Mouse (Mus musculus) natural killer cell, adult 2 months (primary cell): ENCODE measurements around the gene Arhgap45.

ENCODE experiments used
- DNase-seq, 2 experiments: peaks; one replicate each; pipeline ENCODE4 v3.0.0; 2022; ENCODE audit warnings: low spot score in 2 of 2

Gene Arhgap45

DNA sequence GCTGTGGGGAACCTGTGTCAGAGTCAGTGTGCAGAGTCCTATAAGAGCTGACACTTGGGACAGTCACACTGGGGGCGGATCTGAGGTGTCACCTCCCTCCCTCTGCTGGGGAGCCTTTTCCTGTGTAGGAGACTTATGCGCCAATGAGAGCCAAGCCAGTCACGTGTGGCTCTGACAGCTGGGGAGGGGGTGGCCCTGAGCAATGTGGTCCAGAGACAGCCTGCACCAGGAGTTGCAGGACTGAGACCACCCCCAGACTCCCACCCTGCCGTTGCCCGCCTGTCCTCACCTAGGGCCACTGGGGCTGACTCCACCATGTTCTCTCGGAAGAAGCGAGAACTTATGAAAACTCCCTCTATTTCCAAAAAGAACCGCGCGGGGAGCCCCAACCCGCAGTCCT, at the start of gene Arhgap45:
Gene Arhgap45 (plus strand): TSS at position 143 of the 400 bp plus-strand sequence.
- DNase-seq: peak; percentile 89 to 92

DNA sequence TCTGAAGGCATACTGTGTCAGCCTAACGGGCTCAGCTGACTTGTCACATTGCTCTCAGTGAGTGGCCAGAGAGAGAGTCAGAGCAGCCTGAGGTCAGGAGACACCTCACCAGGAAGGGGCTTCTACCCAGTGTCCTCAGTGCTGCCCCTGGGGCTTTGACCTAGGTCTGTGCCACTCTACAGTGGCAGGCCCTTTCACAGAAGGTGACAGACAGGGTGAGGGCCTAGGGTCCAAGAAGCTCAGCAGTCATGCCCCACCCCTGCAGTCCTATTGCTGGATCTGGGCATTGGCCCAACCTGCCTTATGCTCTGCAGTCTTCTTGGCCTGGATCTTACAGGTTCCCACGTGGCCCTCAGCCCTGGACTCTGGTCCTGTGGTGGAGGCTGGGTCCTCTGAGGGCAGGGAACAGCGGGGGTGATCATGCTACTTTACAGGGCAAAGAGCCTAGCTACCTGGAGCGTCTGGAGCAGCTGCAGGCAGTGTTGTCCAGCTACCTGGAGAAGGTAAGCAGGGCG, 49.5 kb upstream of the Arhgap45 start:
- no peak for DNase-seq

DNA sequence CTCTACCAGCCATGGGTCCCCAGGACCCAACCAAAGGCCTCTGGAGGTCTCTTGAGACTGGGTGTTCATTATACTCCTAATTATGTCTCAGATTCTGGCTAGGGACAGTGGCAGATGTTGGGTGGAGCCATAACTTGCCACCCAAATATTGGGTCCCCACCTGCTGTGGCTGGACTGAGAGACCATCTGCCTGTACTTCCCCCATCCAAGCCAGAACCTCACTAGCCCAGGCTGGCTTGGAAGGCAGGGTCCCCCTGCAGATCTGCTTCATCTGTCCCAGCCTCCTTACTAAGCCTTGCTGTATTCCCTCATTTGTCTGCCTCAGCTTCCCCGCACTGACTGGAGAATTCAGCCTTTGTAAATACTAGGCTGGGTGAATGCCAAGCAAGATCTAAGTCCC, 48.3 kb upstream of the Arhgap45 start:
- DNase-seq: no peak

DNA sequence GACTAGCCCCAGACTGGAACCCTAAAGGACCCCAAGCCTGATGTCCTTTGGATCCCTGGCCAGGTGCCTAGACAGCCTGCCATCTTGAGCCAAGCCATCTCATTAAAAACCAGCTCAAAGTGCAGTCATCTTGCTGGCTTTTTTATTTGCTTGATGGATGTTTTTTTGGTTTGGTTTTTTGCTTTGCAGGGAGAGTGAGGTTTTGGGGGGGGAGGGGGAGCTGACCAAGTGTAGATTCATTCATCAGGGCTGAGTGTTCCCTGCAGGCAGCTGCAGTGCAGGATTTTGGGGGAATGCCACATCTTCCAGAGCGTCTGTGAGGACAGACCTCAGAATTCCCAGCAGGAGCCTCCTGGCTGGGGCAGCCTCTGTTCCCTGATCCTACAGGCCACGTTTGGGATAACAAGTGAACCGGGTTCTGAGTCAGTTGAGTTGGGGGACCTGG, 47.3 kb upstream of the Arhgap45 start:
- DNase-seq: no peak

DNA sequence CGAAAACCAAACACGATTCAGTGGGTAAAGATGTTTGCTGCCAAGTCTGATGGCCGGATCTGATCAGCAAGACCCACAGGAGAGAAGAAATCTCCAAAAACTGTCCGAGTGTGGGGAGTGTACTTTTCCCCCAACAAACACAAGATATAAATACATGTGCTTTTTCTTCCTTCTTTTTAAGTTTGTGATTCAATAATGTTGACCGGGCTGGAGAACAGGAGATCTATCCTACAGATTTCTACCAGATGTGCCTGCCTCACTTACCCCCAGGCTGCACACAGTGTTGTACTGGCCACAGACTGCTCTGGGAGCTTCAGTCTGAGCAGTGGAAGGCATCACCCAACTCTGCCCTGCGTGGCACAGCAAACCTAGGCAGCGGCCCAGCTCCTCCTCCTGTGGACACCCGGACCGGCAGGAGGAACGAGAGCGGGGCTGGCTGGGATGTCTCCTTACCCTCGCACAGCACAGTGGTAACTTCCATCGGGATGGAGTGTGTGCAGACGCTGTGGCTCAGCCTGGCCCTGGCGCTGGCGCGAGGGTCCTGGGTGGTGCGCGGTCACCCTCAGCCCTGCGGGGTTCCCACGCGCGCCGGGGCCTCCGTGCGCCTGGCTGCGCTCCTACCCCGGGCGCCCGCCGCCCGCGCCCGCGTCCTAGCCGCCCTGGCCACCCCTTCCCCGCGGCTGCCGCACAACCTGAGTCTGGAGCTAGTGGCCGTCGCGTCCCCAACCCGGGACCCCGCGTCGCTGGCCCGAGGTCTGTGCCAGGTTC, 45.9 kb upstream of the Arhgap45 start, which contains the start of gene Grin3b:
Gene Grin3b (plus strand): TSS at position 301 of the 768 bp plus-strand sequence.
- DNase-seq: no peak

DNA sequence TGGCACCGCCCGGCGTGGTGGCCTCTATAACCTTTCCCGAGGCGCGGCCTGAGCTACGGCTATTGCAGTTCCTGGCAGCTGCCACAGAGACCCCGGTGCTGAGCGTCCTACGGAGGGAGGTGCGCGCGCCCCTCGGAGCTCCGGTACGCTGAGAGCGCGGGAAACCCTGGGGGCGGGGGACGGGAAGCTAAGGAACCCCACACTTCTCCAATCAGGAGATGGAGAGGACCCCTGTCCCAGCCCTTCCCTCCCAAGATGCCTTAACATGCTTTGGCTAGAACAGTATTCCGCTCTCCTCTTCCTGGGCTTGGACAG, 45.3 kb upstream of the Arhgap45 start:
- no peak for DNase-seq

DNA sequence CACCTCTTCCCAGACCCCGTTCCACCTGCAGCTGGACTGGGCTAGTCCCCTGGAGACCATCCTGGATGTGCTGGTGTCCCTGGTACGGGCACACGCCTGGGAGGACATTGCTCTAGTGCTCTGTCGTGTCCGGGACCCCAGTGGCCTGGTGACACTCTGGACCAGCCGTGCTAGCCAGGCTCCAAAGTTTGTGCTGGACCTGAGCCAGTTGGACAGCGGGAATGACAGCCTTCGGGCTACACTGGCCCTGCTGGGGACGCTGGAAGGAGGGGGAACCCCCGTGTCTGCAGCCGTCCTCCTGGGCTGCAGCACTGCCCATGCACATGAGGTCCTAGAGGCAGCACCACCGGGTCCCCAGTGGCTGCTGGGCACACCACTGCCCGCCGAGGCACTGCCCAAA, 43.6 kb upstream of the Arhgap45 start:
- no peak for DNase-seq

DNA sequence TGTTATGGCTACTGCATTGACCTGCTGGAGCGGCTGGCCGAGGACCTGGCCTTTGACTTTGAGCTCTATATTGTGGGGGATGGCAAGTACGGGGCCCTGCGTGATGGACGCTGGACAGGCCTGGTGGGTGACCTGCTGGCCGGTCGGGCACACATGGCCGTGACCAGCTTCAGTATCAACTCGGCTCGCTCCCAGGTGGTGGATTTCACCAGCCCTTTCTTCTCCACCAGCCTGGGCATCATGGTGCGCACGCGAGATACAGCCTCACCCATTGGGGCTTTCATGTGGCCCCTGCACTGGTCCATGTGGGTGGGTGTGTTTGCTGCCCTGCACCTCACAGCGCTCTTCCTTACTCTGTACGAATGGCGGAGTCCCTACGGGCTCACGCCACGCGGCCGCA, 42.4 kb upstream of the Arhgap45 start:
- DNase-seq: no peak

DNA sequence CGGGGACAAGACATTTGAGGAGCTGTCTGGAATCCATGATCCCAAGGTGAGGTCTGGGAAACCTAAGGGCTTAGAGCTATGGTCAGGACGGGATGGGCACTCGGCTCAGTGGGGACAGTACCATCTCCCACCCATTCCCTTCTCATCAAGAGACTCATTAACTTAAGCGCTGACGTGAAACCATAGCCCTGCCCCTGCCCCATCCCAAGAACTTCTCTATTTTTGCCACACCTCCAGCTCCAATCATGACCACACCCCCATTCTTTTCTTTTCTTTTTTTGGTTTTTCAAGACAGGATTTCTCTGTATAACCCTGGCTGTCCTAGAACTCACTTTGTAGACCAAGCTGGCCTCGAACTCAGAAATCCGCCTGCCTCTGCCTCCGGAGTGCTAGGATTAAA, 41.8 kb upstream of the Arhgap45 start:
- DNase-seq: no peak

DNA sequence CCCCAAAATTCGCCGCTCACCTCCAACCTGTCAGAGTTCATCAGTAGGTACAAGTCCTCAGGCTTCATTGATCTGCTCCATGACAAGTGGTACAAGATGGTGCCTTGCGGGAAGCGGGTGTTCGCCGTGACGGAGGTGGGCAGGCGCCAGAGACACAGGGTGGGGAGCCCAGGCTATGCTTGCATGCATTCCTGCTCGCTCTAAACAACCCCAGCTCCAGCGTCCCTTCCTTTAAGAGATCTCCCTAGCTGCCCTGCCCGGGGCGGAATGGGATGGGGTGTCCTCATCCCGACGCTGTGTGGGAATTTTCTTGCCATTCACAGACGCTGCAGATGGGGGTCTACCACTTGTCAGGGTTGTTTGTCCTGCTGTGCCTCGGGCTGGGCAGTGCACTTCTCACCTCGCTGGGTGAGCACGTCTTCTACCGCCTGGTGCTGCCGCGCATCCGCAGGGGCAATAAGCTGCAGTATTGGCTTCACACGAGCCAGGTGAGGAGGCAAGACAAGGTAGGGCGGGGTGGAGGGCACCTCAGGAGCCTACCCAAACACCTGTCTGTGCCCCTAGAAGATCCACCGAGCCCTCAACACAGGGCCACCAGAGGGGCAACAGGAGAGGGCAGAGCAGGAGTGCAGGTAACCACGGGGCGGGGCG, 40.3 kb upstream of the Arhgap45 start:
- no peak for DNase-seq

DNA sequence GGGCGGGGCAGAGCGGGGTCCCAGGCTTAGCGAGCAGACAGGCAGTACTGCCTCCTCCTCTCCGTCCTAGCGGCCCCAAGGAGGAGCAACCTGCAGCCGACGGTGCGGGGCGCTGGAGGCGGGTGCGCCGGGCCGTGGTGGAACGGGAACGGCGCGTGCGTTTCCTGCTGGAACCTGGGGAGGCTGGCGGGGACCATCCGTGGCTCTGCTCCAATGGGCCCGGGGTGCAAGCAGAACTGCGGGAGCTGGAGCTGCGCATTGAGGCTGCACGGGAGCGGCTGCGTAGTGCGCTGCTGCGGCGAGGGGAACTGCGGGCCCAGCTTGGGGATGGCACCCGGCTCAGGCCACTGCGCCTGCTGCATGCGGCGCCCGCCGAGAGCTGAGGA, 39.7 kb upstream of the Arhgap45 start:
- no peak for DNase-seq

DNA sequence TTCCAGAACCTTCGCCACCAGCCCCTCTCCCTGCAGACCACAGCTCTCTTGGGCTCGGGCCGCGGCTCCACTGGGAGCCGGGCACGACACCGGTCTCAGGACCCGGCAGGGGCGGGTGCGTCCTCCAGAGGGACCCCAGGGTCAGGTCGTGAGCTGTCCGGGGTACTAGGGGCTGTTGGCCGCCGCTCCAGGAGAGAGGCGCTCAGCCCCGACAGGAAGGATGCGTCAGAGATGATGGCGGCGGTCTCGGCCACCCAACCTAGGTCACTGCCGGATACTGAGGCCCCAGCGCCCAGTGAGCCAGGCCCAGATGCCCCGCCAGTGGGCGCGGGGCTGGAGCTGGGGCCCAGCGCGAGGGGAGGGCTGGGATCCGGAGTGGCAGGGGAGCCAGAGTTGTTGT, 39.1 kb upstream of the Arhgap45 start:
- DNase-seq: no peak

DNA sequence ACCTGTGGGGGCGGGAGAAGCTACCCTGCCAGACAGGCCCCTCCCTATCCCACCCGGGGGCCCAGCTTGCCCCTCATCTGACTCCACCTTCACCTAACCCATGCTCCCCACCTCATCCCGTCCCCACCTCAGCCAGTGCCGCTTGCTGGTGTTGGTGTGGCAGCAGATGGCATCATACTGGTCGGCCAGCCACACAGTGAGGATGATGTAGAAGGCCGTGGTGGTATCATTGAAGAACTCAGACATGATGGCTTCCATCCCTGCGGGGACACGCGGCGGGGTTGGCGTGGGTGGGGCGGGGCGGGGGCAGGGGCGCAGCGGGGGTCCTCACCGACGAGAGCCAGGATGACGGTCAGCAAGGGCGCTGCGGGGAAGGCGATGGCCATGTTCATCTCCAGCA, 38.4 kb upstream of the Arhgap45 start:
- no peak for DNase-seq

DNA sequence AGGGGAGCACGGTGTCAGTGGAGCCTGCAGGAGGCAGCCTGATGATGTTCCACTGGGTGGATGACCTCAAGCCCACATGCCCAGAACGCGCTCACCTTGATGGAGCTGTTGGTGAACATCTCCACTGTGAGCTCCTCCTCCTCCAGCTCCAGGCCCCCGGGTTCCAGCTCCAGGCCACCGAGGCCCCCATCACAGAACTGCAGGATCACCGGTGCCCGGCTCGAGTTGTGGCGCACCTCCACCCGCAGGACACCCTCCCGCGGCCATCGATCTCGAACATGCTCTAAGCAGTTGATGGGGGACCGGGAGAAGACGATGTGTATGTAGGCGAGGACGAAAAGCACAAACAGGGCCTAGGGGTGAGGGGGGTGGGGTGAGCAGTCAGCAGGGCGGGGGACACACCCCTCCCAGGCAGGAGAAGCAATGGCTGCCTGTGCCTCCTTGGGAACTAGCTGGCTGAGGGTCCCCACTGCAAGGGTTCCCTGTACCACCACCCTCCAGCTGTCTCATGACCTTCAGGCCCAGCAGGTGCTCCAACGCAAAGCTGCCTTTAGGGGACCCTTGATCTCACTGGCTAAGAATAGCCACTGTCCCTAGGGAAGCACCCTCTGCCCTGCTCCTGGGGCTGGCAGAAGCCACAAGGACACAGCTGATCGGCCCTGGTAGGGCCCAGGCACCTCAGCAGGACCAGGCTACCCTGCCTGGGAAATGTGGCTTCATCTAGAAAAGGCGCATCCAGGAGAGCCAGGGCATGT, 36.9 kb upstream of the Arhgap45 start:
- no peak for DNase-seq

DNA sequence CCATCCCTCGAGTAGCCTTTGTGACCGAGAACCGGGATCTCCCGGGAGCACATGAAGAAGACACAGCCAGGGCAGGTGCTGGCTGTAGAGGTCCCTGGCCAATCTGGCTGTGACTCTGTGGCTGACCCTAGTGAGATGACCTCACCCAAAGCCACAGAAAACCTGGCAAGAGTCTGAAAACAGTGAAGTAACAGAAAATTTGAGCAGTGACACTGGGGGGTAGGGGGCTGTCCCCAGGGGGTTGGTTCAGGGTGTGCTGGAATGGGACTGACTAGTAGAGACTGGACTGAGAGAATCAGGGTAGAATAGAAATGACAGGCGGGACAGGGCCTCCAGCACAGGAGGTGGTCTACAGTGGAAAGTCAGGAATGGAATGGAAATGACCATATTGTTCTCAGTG, 33.2 kb upstream of the Arhgap45 start:
- DNase-seq: no peak

DNA sequence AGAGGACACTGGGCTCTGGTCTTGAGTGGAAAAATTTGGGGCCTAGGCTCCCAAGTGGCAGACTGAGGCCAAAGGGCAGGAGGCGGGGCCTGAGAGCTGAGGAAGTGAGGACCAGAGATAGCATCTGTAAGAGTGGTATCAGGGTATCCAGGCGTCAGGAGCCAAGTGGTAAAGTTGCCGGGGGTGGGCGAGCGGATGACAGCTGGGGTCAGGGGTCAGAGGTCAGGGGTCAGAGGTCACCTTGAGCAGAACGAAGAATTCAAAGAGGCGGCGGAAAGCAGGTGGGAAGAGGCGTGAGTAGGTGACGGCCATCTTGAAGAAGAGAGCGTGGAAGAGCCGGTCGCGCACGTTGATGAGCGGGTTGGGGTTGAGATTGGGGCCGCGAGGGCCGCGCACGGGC, 32.8 kb upstream of the Arhgap45 start:
- DNase-seq: peak; percentile 62 to 73

DNA sequence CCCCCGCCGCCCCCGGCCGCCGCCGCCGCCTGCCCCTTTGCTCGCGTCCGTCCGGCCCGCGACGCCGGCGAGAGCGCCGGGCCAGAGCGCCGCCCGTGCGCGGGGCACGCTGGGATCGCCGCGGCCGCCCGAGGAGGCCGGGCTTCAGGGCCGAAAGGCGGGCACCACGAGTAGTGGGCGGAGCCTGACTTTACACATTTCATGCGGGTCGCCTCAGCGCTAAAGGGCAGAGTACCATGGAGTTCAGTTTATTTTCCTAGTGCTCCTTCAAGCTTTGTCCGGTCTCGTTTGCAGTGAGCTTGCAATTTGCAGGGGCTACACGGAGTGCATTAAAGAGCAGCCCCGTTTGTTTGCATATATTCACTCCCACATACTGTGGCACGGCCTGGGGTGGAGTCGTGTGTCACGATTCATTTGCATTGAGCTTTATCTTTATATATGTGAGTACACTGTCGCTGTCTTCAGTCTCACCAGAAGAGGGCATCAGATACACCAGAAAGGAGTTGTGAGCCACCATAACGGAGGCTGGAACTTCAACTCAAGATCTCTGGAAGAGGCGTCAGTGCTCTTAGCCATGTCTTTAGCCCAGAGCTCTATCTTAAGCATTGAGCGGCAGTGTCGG, 32.1 kb upstream of the Arhgap45 start, which contains the start of gene Tmem259:
Gene Tmem259 (minus strand): TSS at position 136 of the 622 bp plus-strand sequence.
- DNase-seq: peak; percentile 85 to 89

DNA sequence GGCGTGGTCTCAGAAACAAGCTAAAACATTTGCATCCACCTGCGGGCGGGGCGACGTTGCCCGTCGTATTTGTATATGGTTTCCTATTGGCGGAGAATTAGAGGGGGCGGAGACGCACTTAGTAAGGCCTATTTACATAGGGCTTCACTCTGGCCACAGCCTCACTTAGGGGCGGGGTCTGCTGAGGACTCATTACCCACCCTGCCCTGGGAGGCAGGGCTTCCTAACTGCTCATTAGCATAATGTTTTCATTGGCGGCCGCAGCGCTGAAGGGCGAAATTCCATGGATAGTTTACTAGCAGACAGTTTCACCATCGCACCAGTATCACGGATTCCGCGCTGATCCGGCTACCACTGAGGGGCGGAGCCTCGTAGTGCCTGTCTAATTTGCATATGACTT, 31.6 kb upstream of the Arhgap45 start:
- DNase-seq: peak; percentile 97

DNA sequence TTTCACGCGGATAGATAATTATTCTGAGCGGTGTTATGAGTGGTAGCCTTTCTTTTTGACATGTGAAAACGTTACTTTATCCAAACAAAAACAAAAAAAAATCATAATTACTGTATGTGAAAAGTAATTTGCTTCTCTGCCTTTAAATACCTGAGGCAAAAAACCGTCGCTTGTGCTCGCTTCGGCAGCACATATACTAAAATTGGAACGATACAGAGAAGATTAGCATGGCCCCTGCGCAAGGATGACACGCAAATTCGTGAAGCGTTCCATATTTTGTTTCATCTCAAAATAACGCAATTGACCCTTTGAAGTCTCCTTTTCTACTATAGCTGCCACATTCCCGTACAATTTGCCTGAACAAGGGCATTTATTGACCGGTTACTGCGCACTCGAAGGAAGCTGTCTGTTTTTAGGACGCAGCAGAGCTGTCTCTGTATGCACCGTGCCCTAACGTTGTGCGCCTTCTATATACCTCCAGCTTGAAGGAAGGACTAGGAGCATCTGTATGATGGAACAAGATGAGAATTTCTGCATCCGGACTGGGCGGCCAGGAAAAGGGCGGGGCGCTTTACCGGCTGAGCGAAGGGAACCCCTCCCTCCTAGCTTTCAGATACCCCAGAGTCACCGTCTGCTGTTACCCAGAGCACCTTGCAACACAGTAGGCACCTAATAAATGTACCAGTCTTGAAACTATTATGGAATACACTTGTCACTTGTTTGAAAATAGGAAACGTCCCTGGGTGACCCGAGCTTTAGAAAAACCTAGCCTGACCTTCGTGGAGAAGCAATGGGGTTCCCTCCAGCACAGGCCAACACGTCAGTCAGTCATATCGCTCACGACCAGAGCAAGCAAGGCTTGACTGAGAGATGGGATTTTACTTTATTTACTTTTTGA, 30.9 kb upstream of the Arhgap45 start:
- DNase-seq: peak; percentile 66 to 70

DNA sequence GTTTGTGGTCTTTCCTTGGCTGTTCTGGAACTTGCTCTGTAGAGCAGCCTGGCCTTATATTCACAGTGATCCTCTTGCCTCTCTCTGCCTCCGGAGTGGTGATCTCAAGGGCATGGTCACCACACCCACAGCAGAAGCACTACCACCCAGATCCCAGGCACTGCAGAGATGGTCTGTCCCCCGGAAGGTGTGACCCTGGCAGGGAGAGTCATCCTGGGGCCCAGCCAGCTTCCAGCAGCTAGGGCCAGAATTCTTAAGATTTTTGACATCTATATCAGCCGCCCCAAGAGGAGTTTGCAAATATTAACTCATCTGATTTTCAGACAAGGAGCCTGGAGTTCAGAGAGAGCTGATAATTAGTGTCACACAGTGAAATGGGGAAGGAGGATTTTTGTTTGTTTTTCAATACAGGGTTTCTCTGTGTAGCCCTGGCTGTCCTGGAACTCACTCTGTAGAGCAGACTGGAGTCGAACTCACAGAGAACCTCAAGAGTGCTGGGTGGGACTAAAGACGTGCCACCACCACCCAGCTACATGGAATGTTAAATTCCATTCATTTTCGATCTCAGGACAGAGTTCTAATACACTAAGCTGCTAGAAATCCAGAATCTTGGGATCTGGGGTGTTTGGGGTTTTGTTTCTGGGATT, 30.1 kb upstream of the Arhgap45 start:
- DNase-seq: peak; percentile 14 to 21
